ENCODE assay signal across 8 mouse cellular contexts in genomic region chr11:95514298-95514861, GRCm38 (mm10). TPM values are rescaled to one million over a fixed set of nuclear protein-coding genes. Genes with fewer than 3 reads are reported as not detected.
DNase-seq lines count a peak whose midpoint lies in the region; ATAC-seq and TF ChIP-seq lines count a peak whose summit lies in the region.

Gene Nxph3 (minus strand): TSS chr11:95514570.

- peak; percentile 50 for TF ChIP-seq CTCF in kidney, postnatal 0 days (IDR thresholded peaks at IDR 0.05; ENCODE audit: low read depth)
- peak; percentile 48; the same call in 1 of the 2 replicates for TF ChIP-seq CTCF in liver, postnatal 0 days (IDR thresholded peaks at IDR 0.05; ENCODE audit: low read depth)

- no peaks in the 10 kb centered on the region for H3K36me3 ChIP-seq in embryonic facial prominence, embryonic 11.5 days (replicated peaks; ENCODE audit: control insufficient read depth, insufficient read depth, low read depth, low read length)
- H3K36me3 ChIP-seq in heart, embryonic 13.5 days: no peaks in the 10 kb centered on the region
- H3K36me3 ChIP-seq in kidney, postnatal 0 days (ENCODE audit: insufficient read depth, low read length): no peaks in the 10 kb centered on the region
- H3K36me3 ChIP-seq in liver, postnatal 0 days (replicated peaks; ENCODE audit: insufficient read depth, low read length): no peaks in the 10 kb centered on the region
- no peaks in the 10 kb centered on the region for H3K36me3 ChIP-seq in neural tube, embryonic 14.5 days (ENCODE audit: control insufficient read depth, insufficient read depth, low read length)

- TF ChIP-seq EP300 in liver, postnatal 0 days (IDR thresholded peaks at IDR 0.05; ENCODE audit: low read depth): no peak

- H3K9ac ChIP-seq in embryonic facial prominence, embryonic 11.5 days (replicated peaks; ENCODE audit: low read length): peak within 1 kb of the TSS; percentile 62
- peak within 1 kb of the TSS; percentile 72 for H3K9ac ChIP-seq in heart, embryonic 13.5 days
- H3K9ac ChIP-seq in kidney, postnatal 0 days (ENCODE audit: low read depth, low read length): peak within 1 kb of the TSS; percentile 23; the same call in 1 of the 2 replicates
- peak within 1 kb of the TSS; percentile 26; the same call in 1 of the 2 replicates for H3K9ac ChIP-seq in liver, postnatal 0 days (replicated peaks)
- peak within 1 kb of the TSS; percentile 37 for H3K9ac ChIP-seq in neural tube, embryonic 14.5 days (replicated peaks; ENCODE audit: low read depth, low read length)

- no peak within 1 kb of the TSS for H3K27ac ChIP-seq in embryonic facial prominence, embryonic 11.5 days (replicated peaks; ENCODE audit: low read depth, low read length)
- H3K27ac ChIP-seq in heart, embryonic 13.5 days (replicated peaks): no peak within 1 kb of the TSS
- no peak within 1 kb of the TSS for H3K27ac ChIP-seq in kidney, postnatal 0 days
- H3K27ac ChIP-seq in liver, postnatal 0 days (ENCODE audit: low read depth): no peak within 1 kb of the TSS
- H3K27ac ChIP-seq in neural tube, embryonic 14.5 days (ENCODE audit: low read depth, low read length): no peak within 1 kb of the TSS

- peak within 1 kb of the TSS; percentile 45 for H3K4me3 ChIP-seq in embryonic facial prominence, embryonic 11.5 days (ENCODE audit: low read depth, low read length)
- peak within 1 kb of the TSS; percentile 64 for H3K4me3 ChIP-seq in heart, embryonic 13.5 days
- peak within 1 kb of the TSS; percentile 46 for H3K4me3 ChIP-seq in kidney, postnatal 0 days (replicated peaks; ENCODE audit: low read depth, low read length)
- peak within 1 kb of the TSS; percentile 50 for H3K4me3 ChIP-seq in liver, postnatal 0 days (ENCODE audit: low read depth, low read length)
- H3K4me3 ChIP-seq in neural tube, embryonic 14.5 days (ENCODE audit: low read depth, low read length): peak within 1 kb of the TSS; percentile 45

- 2% methylated on average over 52 of the region's 66 CpGs for WGBS in embryonic facial prominence, embryonic 11.5 days
- under 1% methylated on average over 64 of the region's 66 CpGs for WGBS in heart, embryonic 13.5 days
- 4% methylated on average over 52 of the region's 66 CpGs for WGBS in kidney, postnatal 0 days
- WGBS in liver, postnatal 0 days (ENCODE audit: insufficient replicate concordance): under 1% methylated on average over 53 of the region's 66 CpGs
- 1% methylated on average over 61 of the region's 66 CpGs for WGBS in neural tube, embryonic 14.5 days

- DNase-seq in B cell, adult 2 months: peak; percentile 75 to 81
- peak; percentile 91 for DNase-seq in adrenal gland, postnatal 14 days
- peak; percentile 77 for DNase-seq in embryonic facial prominence, embryonic 11.5 days (ENCODE audit: low spot score)
- peak; percentile 50 for DNase-seq in kidney, postnatal 0 days (ENCODE audit: low spot score)
- DNase-seq in liver, postnatal 0 days: peak; percentile 76
- DNase-seq in thymus, postnatal 10 days (ENCODE audit: low spot score in 2 of 2): peak; percentile 27 to 63

- H3K9me3 ChIP-seq in embryonic facial prominence, embryonic 11.5 days (replicated peaks; ENCODE audit: control insufficient read depth, low read length): no peaks in the 10 kb centered on the region
- no peaks in the 10 kb centered on the region for H3K9me3 ChIP-seq in heart, embryonic 13.5 days
- no peaks in the 10 kb centered on the region for H3K9me3 ChIP-seq in kidney, postnatal 0 days (replicated peaks; ENCODE audit: low read length)
- H3K9me3 ChIP-seq in liver, postnatal 0 days (ENCODE audit: low read length): no peaks in the 10 kb centered on the region
- no peaks in the 10 kb centered on the region for H3K9me3 ChIP-seq in neural tube, embryonic 14.5 days (ENCODE audit: control insufficient read depth, low read length)

- peak; percentile 60 for ATAC-seq in embryonic facial prominence, embryonic 11.5 days (replicated peaks; ENCODE audit: insufficient number of reproducible peaks, low FRiP score, low TSS enrichment, low read depth)
- ATAC-seq in heart, embryonic 13.5 days (ENCODE audit: extremely low read depth, insufficient number of reproducible peaks, low FRiP score, low TSS enrichment): peak; percentile 28; the same call in 1 of the 2 replicates
- ATAC-seq in kidney, postnatal 0 days (replicated peaks; ENCODE audit: low FRiP score, low read depth): peak; percentile 33; the same call in 1 of the 2 replicates
- peak; percentile 82 for ATAC-seq in liver, postnatal 0 days
- peak; percentile 44; the same call in 1 of the 2 replicates for ATAC-seq in neural tube, embryonic 14.5 days (ENCODE audit: low read depth)

- H3K27me3 ChIP-seq in embryonic facial prominence, embryonic 11.5 days (ENCODE audit: control insufficient read depth, insufficient read depth, low read length): peaks cover 13% of the 10 kb centered on the region
- H3K27me3 ChIP-seq in heart, embryonic 13.5 days (replicated peaks): peaks cover 88% of the 10 kb centered on the region
- peaks cover 28% of the 10 kb centered on the region; the same call in 1 of the 2 replicates for H3K27me3 ChIP-seq in kidney, postnatal 0 days (ENCODE audit: insufficient read depth, low read length)
- H3K27me3 ChIP-seq in liver, postnatal 0 days (ENCODE audit: insufficient read depth, low read length): peaks cover 52% of the 10 kb centered on the region
- peaks cover 19% of the 10 kb centered on the region for H3K27me3 ChIP-seq in neural tube, embryonic 14.5 days (ENCODE audit: control insufficient read depth, insufficient read depth, low read length)

- peaks cover 13% of the 10 kb centered on the region for H3K4me1 ChIP-seq in embryonic facial prominence, embryonic 11.5 days (ENCODE audit: control insufficient read depth, insufficient read depth, low read length)
- H3K4me1 ChIP-seq in heart, embryonic 13.5 days: peaks cover 30% of the 10 kb centered on the region
- H3K4me1 ChIP-seq in kidney, postnatal 0 days (replicated peaks; ENCODE audit: insufficient read depth, low read length): no peaks in the 10 kb centered on the region; the same call in 1 of the 2 replicates
- peaks cover 13% of the 10 kb centered on the region for H3K4me1 ChIP-seq in liver, postnatal 0 days (ENCODE audit: insufficient read depth)
- H3K4me1 ChIP-seq in neural tube, embryonic 14.5 days (ENCODE audit: control insufficient read depth, insufficient read depth, low read length): peaks cover 17% of the 10 kb centered on the region

- peak within 1 kb of the TSS; percentile 97 for H3K4me2 ChIP-seq in embryonic facial prominence, embryonic 11.5 days (ENCODE audit: low read depth, low read length)
- H3K4me2 ChIP-seq in heart, embryonic 13.5 days: peak within 1 kb of the TSS; percentile 90
- peak within 1 kb of the TSS; percentile 82 for H3K4me2 ChIP-seq in kidney, postnatal 0 days (ENCODE audit: low read length)
- peak within 1 kb of the TSS; percentile 79 for H3K4me2 ChIP-seq in liver, postnatal 0 days (ENCODE audit: low read depth, low read length)
- peak within 1 kb of the TSS; percentile 82 for H3K4me2 ChIP-seq in neural tube, embryonic 14.5 days (ENCODE audit: low read depth, low read length)

RNA-seq across cellular contexts. Expression of gene Nxph3, which starts in this region (rescaled TPM):
- total RNA-seq in adrenal gland, postnatal 14 days (2021): 2.6 and 3.8 TPM in 2 replicates
- 0.61 and 0.98 TPM in 2 replicates for polyA plus RNA-seq in embryonic facial prominence, embryonic 11.5 days (2014; fragmentation: Nextera tagmentation; extraction: Ambion mirVana)
- 0.20 and 0.21 TPM in 2 replicates for polyA plus RNA-seq in heart, embryonic 13.5 days (2015; fragmentation: Nextera tagmentation; extraction: Ambion mirVana)
- 0.51 and 0.75 TPM in 2 replicates for polyA plus RNA-seq in kidney, postnatal 0 days (2015; fragmentation: Nextera tagmentation; extraction: Ambion mirVana)
- polyA plus RNA-seq in liver, postnatal 0 days (2015; fragmentation: Nextera tagmentation; extraction: Ambion mirVana): not detected in 2 replicates
- 0.57 and 1.4 TPM in 2 replicates for polyA plus RNA-seq in neural tube, embryonic 14.5 days (2014; fragmentation: Nextera tagmentation; extraction: Ambion mirVana)

Comparison
In these comparisons a context has a peak if more than half of its experiments do, and no peak if none do; other contexts are left out.
1. Peak in DNase-seq, ATAC-seq, H3K4me3 ChIP-seq, H3K9ac ChIP-seq and H3K4me2 ChIP-seq in embryonic facial prominence, embryonic 11.5 days; RNA of the gene not detected or under 1 TPM.
2. Peak in ATAC-seq, H3K4me3 ChIP-seq, H3K9ac ChIP-seq and H3K4me2 ChIP-seq in heart, embryonic 13.5 days; RNA of the gene not detected or under 1 TPM.
3. Peak in DNase-seq, ATAC-seq, H3K4me3 ChIP-seq, H3K9ac ChIP-seq and H3K4me2 ChIP-seq in kidney, postnatal 0 days; RNA of the gene not detected or under 1 TPM.
4. Peak in DNase-seq, ATAC-seq, H3K4me3 ChIP-seq, H3K9ac ChIP-seq and H3K4me2 ChIP-seq in liver, postnatal 0 days; RNA of the gene not detected or under 1 TPM.
5. ATAC-seq: peak in every context shown above with its lines; median percentile 82 in liver, postnatal 0 days; 60 in embryonic facial prominence, embryonic 11.5 days; 44 in neural tube, embryonic 14.5 days; 33 in kidney, postnatal 0 days; 28 in heart, embryonic 13.5 days.